Mouse (Mus musculus) embryonic facial prominence, embryonic 14.5 days (tissue): ENCODE data around the gene Igf2bp1. TPM values are rescaled to one million over a fixed set of nuclear protein-coding genes. Genes with fewer than 3 reads are reported as not detected.
"Not testable (repeated sequence)": the region's sequence is repeated elsewhere in the genome, so short reads cannot be mapped to it uniquely, and the experiment has no call there.

ENCODE experiments used
- ATAC-seq: fragments of 200-750 bp; cut with Nextera tagmentation; 2 replicates; pipeline ENCODE4 v1.8.0; 2017; ENCODE audit warnings: low read depth, moderate number of reproducible peaks, moderate TSS enrichment
- DNase-seq: peaks from one replicate; pipeline ENCODE4 v3.0.0-alpha.2; 2015; ENCODE audit warnings: low spot score
- H3K27ac ChIP-seq: fragments of 300-500 bp; sonication (generic); replicated peaks from 2 replicates; pipeline ENCODE4 v1.5.1; 2014; ENCODE audit warnings: low read depth, mild to moderate bottlenecking, low read length, moderate library complexity
- H3K27me3 ChIP-seq: fragments of 300-500 bp; sonication (generic); replicated peaks from 2 replicates; pipeline ENCODE4 v1.6.1; 2014; ENCODE audit warnings: low read length; ENCODE audit not compliant: control insufficient read depth, insufficient read depth
- H3K36me3 ChIP-seq: fragments of 300-500 bp; sonication (generic); 2 replicates; pipeline ENCODE4 v1.6.1; 2014; ENCODE audit warnings: low read length, mixed read lengths; ENCODE audit not compliant: control insufficient read depth, insufficient read depth
- H3K4me1 ChIP-seq: fragments of 300-500 bp; sonication (generic); 2 replicates; pipeline ENCODE4 v1.6.1; 2014; ENCODE audit warnings: antibody characterized with exemption, low read length; ENCODE audit not compliant: control insufficient read depth, insufficient read depth
- H3K4me2 ChIP-seq: fragments of 300-500 bp; sonication (generic); 2 replicates; pipeline ENCODE4 v1.6.1; 2014; ENCODE audit warnings: low read depth, mild to moderate bottlenecking, low read length, moderate library complexity, mixed read lengths
- H3K4me3 ChIP-seq: fragments of 300-500 bp; sonication (generic); 2 replicates; pipeline ENCODE4 v1.5.1; 2014; ENCODE audit warnings: low read depth, mild to moderate bottlenecking, low read length
- H3K9ac ChIP-seq: fragments of 300-500 bp; sonication (generic); 2 replicates; pipeline ENCODE4 v1.6.1; 2014; ENCODE audit warnings: low read depth, mild to moderate bottlenecking, low read length, moderate library complexity, mixed read lengths
- H3K9me3 ChIP-seq: fragments of 300-500 bp; sonication (generic); 2 replicates; pipeline ENCODE4 v1.6.1; 2016; ENCODE audit warnings: low read length; ENCODE audit not compliant: control insufficient read depth
- WGBS: fragments of 180-500 bp; shearing (Covaris S2); extraction: QIAGEN DNeasy Blood & Tissue Kit; methylation state at CpG from one replicate; pipeline ENCODE4 v1.1.7; 2014; 5-methylcytosine and 5-hydroxymethylcytosine counted together
- polyA plus RNA-seq: library from polyadenylated mRNA; unstranded; fragments of >200 nt; fragmentation: Nextera tagmentation; extraction: Ambion mirVana; gene quantifications from 2 replicates; pipeline ENCODE4 v1.2.1, GENCODE M21; 2014

Igf2bp1 gene
- polyA plus RNA-seq, 1 experiment from 2014 or later: 19.9 TPM

DNA sequence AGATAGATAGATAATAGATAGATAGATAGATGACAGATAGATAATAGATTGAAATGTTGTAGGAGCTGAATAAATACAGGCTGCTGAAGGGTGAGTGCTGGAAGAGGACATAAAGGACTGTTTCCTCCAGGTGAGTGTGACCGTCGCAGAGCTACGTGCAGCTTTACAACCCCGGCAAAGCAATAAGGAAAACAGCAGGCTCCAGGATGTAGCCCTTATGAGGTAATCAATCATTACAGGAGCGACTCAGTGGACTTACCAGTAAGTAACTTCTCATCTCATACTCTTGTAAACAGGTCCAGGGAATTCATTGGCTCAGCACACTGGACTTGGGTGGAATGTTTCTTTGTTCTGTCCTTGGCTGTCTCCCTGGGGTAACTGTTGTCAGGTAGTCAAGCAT lies 79.8 kb downstream of the Igf2bp1 start:
- no peak overlapping the region for H3K4me3 ChIP-seq
- DNase-seq (no peak), ATAC-seq (no peak)
- H3K9me3 ChIP-seq: peaks cover 9% of the 10 kb centered on the region; the same call in 1 of the 2 replicates
- WGBS: 82% methylated on average over 5 of the region's 5 CpGs
- no peak overlapping the region for H3K27ac ChIP-seq
- no peak overlapping the region for H3K9ac ChIP-seq
- peaks cover 17% of the 10 kb centered on the region for H3K27me3 ChIP-seq
- H3K4me2 ChIP-seq: no peak overlapping the region
- H3K36me3 ChIP-seq: no peaks in the 10 kb centered on the region
- H3K4me1 ChIP-seq: no peaks in the 10 kb centered on the region

DNA sequence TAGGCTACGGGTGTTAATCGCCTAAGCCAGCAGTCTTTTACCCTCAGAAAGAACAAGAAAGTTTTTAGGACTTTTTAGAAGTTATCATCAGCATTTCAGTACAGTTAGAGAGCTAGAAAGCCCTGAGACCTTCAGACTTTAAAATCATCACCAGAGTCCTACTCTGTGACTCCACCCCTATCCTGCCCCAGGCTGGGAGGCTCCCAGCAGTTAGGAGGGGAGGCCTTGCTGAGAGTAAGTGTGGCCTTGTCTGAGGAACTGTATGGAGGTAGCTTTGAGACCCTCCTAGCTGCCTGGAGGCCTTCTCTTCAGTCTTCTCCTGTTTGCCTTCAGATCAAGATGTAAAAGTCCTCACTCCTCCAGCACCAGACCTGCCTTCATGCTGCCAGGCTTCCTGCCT lies 81.5 kb downstream of the Igf2bp1 start:
- Histone ChIP-seq H3K4me2 (no peak overlapping the region), H3K27ac (no peak overlapping the region), H3K9ac (no peak overlapping the region), H3K9me3 (peaks cover 9% of the 10 kb centered on the region; the same call in 1 of the 2 replicates), H3K27me3 (peaks cover 17% of the 10 kb centered on the region), H3K4me3 (no peak overlapping the region), H3K4me1 (no peaks in the 10 kb centered on the region), H3K36me3 (no peaks in the 10 kb centered on the region)
- DNase-seq (no peak), ATAC-seq (no peak)
- WGBS: 18% methylated on average over 2 of the region's 2 CpGs

DNA sequence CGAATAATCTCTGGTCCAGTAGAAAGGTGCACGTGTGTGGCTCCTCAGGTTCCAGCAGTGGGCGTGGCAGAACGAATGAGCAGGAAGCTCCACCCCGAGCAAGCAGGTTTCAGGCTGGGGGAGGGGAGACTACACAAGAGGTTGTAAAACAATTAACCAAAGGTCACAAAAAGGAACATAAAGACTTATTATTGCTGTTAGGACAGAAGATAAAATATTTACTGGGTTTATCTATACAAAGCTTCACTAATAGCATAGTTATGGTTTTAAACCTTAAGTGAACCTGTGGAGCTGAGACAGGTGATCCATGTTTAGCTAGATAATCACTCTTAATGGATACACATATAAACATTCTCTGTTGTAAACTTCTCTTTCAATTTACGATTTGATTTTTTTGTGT lies 82.3 kb downstream of the Igf2bp1 start:
- not testable (repeated sequence) for H3K36me3 ChIP-seq, DNase-seq, ATAC-seq, H3K27ac ChIP-seq, H3K9me3 ChIP-seq, H3K9ac ChIP-seq, H3K4me1 ChIP-seq, H3K4me2 ChIP-seq, H3K4me3 ChIP-seq
- H3K27me3 ChIP-seq: peaks cover 21% of the 10 kb centered on the region
- 4% methylated on average over 3 of the region's 6 CpGs for WGBS

DNA sequence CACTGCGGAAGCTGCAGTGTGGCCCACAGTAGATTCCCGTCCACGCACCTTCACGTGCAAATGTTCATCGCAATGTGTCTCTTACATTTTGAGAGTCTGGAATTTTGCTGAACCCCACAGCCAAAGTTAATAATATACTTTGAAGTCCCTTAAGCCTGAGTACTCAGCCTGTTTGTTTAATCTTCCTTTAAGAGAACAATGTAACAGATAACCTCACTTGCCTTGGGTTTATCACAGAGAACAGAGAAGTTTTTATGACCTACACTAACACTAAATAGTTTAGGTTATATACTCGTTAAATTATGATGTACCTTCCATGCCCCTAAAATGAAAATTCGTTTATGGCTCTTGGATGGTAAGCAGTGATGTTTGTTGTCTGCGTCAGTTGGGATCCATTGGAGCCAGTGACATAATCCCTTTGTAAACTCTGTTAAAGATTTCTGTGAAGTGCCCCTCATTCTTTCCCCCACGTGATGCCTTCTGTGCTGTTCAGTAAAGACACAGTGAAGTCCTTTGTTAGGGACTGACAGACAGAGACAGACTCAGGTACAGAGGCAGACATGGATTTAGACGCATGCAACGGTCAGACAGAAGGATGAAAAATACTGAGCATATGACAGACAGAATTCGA lies 83.6 kb downstream of the Igf2bp1 start:
- no peaks in the 10 kb centered on the region for H3K36me3 ChIP-seq
- 0 out of 2 replicates have a peak, but pooled peaks cover 4% of the 10 kb centered on the region for H3K9me3 ChIP-seq
- H3K4me3 ChIP-seq: no peak overlapping the region
- WGBS: 61% methylated on average over 12 of the region's 12 CpGs
- no peak overlapping the region for H3K27ac ChIP-seq
- H3K27me3 ChIP-seq: peaks cover 31% of the 10 kb centered on the region
- H3K4me2 ChIP-seq: no peak overlapping the region
- no peak for DNase-seq
- no peaks in the 10 kb centered on the region for H3K4me1 ChIP-seq
- ATAC-seq: no peak
- H3K9ac ChIP-seq: no peak overlapping the region

DNA sequence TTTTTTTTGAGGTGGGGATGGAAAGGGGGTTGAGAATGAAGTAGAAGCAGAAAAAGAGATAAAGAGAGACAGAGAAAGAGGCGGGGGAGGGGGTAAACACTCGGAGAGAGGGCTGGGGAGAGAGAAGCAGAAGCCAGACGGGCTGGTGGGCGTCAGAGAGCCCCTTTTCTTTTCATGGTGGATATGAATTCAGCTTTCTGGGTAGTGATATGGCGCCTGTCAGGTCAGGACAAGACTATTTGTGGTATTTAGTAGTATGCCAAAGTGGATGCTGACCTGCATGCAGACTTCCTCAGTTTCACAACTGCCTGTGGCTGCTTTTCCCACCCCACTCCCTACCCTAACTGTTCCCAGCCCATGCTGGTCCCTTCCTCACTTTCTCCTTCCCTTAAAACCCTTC lies 89.3 kb downstream of the Igf2bp1 start:
- DNase-seq (no peak), ATAC-seq (no peak)
- no peak overlapping the region for H3K27ac ChIP-seq
- H3K9me3 ChIP-seq: no peaks in the 10 kb centered on the region
- H3K27me3 ChIP-seq: peaks cover 71% of the 10 kb centered on the region
- no peaks in the 10 kb centered on the region for H3K36me3 ChIP-seq
- no peak overlapping the region for H3K4me2 ChIP-seq
- WGBS: 0% methylated on average over 5 of the region's 5 CpGs
- peaks cover 5% of the 10 kb centered on the region; the same call in 1 of the 2 replicates for H3K4me1 ChIP-seq
- no peak overlapping the region for H3K9ac ChIP-seq
- no peak overlapping the region for H3K4me3 ChIP-seq

DNA sequence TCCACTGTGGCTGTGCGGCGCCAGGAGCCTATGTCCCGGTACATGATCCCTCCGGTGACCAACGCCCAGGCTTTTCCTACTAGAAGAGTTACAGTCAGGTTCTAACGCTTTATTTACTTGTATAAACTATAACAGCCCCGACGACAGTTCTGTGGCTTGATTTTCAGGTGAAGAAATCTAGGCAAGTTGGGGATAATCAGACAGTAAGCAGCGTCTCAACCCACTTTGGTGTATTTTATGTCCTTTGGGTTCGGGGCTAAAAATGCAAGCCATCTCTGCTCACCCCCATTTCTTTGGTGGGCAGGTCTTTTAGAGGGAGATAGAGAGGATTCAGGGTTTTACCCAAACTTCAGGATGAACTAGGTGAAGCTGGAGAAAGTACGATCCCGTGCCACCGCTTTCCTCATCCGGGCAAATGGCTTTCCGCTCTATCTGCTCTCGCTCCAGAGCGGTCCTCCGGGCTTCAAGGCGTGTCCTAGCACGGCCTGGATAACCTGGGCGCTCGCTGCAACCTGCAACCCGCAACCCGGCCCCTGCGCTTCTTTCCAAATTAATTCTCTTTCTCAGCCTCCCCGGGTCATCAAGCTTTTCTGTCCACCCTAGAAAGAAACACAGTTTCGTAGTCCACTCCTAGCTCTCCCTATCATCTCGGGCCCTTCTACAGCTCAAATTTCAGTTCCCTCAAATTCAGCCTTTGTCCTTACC lies 90.6 kb downstream of the Igf2bp1 start:
- DNase-seq (no peak), ATAC-seq (no peak)
- WGBS: under 1% methylated on average over 28 of the region's 28 CpGs
- H3K4me2 ChIP-seq: peak overlapping the region; percentile 21
- no peak overlapping the region for H3K9ac ChIP-seq
- no peaks in the 10 kb centered on the region for H3K36me3 ChIP-seq
- peaks cover 5% of the 10 kb centered on the region; the same call in 1 of the 2 replicates for H3K4me1 ChIP-seq
- no peaks in the 10 kb centered on the region for H3K9me3 ChIP-seq
- peak overlapping the region; percentile 19 for H3K4me3 ChIP-seq
- peaks cover 75% of the 10 kb centered on the region for H3K27me3 ChIP-seq
- no peak overlapping the region for H3K27ac ChIP-seq

DNA sequence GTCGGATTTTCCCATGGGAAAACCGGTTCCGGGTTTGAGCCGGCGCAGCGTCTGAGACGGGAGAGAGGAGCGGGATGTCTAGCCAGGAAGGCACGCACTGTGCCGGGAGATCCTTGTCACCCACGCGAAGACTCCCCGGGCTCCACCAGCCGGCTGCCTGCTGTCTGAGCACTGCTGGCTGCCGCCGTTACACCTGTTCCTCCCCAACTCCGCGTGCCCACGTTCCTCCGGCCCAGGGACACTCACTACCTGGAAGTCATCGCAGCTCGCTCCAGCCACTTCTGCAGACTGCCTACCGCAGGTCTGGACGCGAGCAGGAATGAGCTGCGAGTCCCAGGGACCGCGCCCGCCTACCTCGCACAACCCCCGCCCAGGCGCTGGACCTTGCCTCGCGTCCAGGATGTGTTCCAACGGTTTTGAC lies 91.2 kb downstream of the Igf2bp1 start, which contains the start of gene B4galnt2:
Gene B4galnt2, minus strand, starts transcription at position 321 of the 421 bp plus-strand sequence.
- DNase-seq (peak; percentile 11), ATAC-seq (no peak)
- Histone ChIP-seq H3K36me3 (no peaks in the 10 kb centered on the region), H3K4me1 (peaks cover 5% of the 10 kb centered on the region; the same call in 1 of the 2 replicates), H3K4me2 (peak within 1 kb of the TSS; percentile 21), H3K9ac (0 out of 2 replicates have a peak within 1 kb of the TSS, but pooled peaks have one; percentile 1), H3K9me3 (no peaks in the 10 kb centered on the region), H3K27ac (no peak within 1 kb of the TSS), H3K4me3 (peak within 1 kb of the TSS; percentile 19), H3K27me3 (peaks cover 75% of the 10 kb centered on the region)
- under 1% methylated on average over 26 of the region's 35 CpGs for WGBS

DNA sequence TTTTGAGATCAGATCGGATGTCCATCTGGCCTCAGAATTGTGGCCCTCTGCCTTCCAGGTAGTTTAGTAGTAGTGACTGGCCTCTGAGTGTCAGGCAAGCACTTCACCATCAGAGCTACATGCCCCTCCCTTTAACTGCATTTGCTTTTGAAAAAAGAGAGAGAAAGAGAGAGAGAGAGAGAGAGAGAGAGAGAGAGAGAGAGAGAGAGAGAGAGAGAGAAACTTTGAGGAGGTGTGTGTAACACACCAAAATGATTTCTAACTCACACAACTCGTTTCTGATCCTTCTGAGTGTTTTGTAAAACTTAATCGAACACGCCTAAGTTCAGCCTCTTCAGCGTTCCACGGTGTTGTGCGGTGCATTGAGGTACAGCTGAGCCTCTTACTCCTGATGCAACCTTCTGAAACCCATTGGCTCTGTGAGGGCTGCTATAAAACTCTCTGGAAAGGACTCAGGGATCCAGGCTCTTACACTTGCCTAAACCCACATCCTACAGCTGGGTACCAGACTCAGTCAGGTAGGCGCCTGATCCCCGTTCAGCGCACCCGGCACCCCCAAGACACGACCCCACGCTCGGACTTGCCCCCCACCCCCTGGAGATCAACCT lies 91.7 kb downstream of the Igf2bp1 start:
- Histone ChIP-seq H3K36me3 (no peaks in the 10 kb centered on the region), H3K9me3 (no peaks in the 10 kb centered on the region), H3K4me1 (peaks cover 5% of the 10 kb centered on the region; the same call in 1 of the 2 replicates), H3K27ac (no peak overlapping the region), H3K9ac (0 out of 2 replicates have a peak overlapping the region, but pooled peaks have one; percentile 1), H3K27me3 (peaks cover 75% of the 10 kb centered on the region), H3K4me2 (peak overlapping the region; percentile 21), H3K4me3 (peak overlapping the region; percentile 19; the same call in 1 of the 2 replicates)
- DNase-seq: no peak
- WGBS: 2% methylated on average over 12 of the region's 14 CpGs
- ATAC-seq: no peak
